Mouse (Mus musculus) yolk sac, embryonic 10.5 days (tissue): ENCODE data around the gene Aurka.

Experiments used
- DNase-seq: peaks from one replicate; pipeline ENCODE4 v3.0.0-alpha.2; 2017; ENCODE audit warnings: low spot score

Gene Aurka

DNA sequence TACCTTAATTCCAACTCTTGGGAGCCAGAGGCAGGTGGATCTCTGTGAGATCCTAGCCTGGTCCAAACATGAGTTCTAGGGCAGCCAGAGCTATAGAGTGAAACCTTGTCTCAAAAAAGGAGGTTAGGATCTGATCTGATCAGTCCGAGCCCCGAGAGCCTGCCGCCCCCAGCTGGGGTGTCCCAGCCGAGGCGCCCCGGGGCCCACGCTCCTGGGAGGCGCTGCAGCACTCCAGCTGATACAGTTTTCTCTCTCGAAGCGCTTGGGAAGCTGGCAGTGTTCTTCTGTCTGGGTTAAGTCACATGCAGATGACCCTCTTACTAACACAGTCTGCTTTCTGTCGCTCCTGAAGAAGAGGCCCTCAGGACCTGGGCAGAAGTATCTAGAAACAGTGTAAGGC lies 11.0 kb upstream of the Aurka start:
- no peak for DNase-seq

DNA sequence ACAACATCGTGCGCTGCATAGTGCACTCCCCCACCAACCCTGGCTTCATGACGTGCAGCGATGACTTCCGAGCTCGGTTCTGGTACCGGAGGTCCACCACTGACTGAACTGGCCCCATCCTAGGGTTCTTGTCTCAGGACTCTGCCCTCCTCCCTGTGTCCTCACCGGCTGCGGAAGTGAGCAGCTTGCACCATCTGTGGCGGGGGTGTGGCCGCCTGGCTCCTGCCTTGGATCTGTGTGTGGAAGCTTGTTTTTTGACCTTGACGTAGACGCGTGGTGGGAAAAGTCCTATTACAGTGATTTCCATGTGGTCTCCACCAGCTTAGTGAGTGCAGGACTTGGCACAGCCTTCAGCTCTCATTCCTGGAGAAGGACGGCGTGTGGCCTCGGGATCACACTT lies 10.2 kb upstream of the Aurka start:
- no peak for DNase-seq

DNA sequence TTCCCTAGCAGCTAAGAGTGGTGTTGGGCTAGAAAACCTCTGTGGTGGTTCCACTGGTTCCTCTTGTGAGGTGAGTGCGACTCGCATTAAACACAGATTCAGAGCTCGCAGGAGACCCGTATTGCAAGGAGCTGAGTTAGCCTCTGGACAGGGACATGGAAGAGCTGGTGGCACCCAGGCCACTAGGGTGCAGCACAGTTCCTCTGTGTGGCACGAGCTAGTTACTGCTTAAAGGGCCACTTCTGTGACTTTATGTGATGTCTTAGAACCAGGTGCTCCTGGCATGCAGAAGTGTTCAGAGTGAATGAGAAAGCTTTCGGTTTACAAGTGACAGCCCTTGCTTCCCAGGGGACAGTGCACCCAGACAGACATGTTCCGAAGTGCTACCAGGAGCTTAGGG lies 8.0 kb upstream of the Aurka start:
- DNase-seq: no peak

DNA sequence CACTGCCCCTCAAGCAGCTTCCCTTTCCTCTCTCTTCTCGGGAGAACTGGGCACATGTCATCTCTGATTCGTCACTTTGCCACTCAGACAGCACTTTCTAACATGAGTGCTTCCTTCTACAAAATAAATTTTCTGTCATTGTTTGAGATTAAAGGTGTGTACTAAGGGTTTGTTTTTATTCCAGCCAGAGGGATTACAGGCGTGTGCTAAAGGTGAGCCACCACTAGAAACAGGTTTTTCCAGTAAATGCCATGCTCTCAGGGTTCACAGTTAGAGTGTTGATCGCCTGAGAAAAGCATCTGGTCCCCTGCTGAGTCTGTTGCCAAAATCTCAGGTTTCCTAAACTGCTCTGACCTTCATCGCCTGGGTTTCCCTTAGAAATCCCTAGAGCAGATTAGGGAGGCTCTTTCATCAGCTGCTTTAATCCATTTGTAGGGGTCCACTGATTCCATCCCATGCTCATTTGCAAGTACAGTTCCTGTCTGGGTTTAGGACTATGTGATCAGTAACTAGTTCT lies 6.7 kb upstream of the Aurka start:
- DNase-seq: no peak

DNA sequence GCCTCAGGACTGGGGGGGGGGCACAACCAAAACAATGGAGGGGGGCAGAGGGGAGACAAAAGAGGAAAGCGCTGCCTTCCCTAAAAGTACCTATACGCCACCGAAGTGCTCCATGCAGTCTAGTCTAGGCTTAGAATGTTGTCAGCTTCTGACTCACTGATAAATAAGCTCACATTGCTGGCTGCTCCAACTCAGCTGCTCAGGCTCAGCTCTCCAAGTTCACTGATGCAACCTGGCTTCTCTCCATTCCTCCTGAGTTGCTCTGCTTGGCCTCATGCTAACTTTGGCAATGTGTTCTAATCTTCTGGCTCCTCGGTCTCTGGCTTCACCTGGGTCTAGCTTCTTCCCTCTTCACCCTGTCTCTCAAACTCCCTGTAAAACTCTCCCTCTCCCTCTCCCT lies 6.2 kb upstream of the Aurka start:
- no peak for DNase-seq

DNA sequence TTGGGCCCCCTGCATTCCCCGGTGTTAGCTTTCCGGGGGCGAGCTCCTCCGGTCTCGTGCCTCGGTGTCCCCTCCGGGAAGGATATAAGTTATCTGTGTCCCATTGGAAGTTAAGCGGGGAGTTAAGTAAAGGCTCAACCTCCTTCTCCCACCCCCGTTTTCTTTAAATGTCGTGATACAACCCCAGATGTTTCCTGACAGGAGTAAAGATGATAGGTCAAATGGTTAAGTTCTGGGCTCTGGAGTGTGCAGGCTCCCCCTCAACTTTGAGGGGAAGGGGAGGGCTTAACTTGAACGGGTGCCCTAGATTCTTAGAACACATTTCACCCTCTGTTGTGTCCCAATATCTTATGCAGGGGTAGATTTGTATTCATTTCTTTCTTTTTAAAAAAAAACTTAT lies 923 bp upstream of the Aurka start:
- no peak for DNase-seq

DNA sequence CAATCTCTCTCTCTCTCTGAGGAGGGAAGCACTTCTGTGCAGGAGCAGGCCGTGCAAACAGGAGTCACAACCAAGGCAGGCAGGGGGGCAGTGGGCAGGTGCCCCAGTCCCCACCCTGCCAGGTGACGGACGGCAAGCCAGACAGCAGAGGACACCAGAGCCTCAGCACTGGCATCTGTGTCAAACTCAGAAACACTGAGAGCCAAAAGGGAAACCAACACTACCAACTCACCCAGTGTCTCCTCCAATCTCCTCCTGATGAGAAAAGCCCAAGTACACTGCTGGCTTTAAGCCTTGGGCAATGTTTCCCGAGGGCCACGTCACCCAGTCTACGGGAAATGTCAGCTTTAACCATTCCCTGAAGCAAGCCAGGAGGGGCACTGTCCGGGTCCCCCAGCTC lies 7.2 kb downstream of the Aurka start:
- DNase-seq: no peak

DNA sequence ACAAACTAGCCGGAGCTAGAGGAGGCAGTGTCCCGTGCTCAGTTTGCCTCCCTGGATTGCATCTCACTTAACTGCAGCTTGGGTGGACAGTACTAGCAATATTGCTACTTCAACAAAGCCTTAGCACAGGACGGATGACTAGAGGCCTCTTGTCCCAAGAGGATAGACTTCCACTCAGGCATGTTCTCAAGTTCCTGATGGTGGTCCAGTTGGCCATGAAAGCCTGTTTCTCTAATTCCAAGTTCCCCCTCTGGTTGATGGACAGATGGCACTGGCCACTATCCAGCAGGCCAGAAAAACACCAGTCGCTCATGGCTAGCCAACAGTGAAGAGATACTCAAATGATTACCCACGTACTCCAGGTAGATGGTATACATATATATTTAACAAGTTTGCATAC lies 14.5 kb downstream of the Aurka start:
- DNase-seq: no peak

DNA sequence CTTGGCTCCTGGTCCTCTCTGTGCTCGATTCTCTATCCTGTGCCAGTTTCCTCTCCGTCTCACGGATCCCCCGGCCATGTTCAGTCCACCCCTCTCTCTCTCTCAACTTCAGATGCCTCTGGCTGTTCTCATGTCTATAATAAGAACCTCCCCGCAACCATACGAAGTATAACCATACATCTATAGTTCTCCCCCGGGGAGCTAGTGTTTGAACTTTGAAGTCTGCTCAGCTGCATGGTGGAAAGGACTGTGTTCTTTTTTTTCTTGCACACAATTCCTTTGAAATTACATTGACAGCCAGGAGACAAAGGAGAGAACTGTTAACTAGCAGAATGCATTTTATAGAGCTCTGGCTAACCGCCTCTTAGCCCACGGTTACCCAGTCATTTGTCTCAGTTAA lies 15.6 kb downstream of the Aurka start:
- DNase-seq: no peak

DNA sequence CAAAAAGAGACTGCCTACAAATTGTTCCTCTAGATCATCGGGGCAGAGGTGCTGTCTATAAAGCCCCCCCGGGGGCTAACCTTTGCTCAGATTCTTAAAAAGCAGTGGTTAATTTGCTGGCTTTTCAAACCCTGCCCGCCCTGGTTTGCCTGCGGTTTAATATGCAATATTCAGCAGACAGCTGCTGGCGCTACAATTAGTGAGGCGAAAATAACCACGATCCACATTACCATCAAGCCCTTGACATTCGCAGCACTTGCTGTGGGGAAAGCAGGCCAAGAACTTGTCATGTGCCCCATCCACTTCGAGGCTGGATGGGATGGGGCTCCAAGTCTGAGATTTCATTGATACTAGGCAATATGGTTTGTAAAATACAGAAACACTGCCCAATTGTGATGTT lies 17.1 kb downstream of the Aurka start:
- no peak for DNase-seq

DNA sequence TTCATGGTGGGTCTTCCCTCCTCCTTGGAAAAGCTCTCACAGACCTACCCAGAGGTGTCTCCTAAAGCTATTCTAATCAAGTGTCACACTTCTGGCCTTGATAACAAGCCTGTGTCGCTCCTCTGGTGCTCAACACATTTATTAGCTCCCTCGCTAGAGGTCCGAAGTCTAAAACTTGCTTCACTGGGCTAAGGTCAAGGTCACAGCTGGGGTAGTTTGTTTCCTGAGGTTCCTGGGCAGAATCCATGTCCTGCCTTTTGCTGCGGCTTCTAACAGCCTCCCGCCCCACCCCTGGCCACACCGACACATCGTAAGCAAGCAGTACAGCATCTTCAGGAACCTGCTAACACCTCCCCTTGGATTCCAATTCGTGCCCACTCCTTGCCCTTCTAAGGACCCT lies 19.6 kb downstream of the Aurka start:
- peak; percentile 50 for DNase-seq

DNA sequence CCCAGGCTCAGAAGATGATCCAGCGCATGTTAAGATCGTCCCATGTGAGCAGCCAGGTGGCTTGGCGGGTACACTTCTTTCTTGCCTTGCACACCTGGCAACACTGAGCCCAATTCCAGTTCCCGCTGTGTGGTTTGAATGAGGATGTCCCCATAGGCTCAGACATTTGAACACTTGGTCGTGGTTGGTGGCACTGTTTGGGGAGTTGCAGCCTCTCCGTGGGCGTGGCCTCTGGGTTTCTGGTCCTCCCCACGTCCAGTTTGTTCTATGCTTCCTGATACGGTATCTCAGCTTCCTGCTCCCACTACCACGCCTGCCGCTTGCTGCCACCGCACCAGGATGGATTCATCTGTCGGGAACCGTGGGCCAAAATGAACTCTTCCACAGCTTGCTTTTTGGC lies 20.6 kb downstream of the Aurka start:
- DNase-seq: peak; percentile 34

DNA sequence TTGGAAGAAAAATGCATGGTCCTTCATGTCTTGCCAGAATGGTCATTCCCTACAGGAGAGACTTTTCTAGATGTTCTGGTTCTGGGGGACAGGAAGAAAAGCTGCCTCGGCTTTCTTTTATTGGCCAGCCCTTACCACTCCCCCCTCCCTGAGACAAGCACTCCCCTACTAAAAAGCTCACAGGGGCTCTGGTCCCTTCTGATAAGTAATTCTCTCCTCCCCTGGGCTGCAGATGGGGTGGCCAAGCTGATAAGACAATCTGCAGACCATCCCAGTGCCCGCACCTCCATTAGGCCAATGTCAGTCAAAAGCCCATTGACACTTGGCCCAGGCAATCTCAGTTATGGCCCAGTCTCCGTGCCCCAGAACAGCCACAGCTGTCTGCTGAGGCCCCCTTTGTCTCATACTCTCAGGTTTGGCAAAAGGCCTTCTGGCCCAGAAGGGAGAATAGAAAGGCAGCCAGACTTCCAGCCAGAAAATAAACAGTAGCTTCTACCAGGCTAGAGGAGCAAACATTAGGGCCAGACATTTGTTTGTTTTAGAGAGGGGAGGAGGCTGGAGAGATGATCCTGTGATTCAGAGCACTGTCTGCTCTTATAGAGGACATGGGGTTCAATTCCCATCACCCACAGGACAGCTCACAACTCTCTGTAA lies 21.9 kb downstream of the Aurka start:
- peak; percentile 60 for DNase-seq

DNA sequence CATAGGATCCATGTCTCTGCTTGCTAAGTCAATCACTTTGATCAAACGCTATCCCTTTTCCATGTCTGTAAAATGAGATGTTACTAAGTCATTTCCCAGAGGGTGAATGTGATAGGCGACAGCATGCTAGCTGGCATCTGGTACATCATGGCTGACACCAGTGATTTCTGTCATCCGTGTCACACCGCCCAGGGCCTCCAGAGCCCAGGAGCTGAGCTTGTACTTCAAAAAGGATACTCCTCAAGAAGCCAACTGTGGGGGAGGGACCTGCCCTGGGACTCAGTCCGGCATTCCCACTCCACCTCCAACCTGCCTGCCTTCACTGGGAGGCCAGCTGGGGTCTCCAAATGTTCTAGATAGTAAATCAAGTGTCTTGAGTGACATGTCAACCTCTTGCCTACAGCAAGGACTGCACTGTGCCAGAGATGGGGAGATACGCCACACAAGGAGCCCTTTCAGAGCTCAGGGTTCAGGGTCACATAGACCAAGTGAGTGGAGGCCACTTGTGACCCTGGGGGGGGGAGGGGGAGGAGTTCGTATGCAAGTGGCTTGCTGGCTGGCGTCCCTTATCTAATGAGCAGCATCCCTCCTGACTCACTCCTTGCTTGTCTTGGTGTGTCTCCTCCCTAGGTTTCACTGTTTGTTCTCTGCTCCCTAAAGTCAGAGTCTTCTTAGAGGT lies 23.3 kb downstream of the Aurka start:
- peak; percentile 83 for DNase-seq

DNA sequence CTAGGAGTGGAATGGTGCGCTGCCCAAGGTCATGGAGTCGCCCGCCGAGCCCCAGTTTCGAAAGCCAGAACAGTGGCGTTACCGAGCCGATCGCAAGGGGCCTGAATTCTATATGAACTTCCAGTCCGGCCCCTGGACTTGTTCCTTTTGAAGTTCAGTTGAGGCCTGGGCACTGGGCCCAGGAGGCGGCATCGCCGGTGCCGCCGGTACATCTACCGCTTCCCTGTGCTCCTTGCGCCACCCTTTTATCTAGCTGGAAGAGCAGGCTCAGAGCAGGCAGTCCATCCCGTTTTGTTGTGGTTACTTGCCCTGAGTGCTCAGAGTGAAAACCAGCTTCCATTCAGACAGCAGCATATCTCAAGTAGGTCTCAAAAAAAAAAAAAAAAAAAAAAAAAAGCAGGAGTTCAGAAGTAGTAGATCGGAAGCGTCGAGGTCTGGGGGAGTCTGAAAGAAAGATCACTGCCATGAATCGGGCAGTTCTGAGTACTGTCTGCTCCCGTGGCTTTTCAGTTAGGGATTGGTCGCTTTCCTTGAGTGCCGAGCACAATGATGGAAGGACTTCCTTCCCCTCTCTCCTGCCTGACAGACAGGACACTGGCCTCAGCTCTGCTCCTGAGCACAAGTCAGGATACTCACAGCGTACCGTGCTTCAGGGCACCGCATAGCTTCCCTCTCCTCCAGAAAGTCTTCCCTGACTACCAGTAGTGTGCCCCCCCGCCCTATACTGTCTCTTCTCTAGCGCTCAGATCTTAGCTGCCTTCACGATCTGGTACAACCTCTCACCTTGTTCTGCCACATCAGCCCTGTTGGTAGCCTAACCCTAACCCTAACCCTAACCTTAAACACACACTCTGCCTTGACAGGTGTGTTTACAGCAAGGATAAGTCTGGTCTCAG lies 24.1 kb downstream of the Aurka start:
- DNase-seq: peak; percentile 45

DNA sequence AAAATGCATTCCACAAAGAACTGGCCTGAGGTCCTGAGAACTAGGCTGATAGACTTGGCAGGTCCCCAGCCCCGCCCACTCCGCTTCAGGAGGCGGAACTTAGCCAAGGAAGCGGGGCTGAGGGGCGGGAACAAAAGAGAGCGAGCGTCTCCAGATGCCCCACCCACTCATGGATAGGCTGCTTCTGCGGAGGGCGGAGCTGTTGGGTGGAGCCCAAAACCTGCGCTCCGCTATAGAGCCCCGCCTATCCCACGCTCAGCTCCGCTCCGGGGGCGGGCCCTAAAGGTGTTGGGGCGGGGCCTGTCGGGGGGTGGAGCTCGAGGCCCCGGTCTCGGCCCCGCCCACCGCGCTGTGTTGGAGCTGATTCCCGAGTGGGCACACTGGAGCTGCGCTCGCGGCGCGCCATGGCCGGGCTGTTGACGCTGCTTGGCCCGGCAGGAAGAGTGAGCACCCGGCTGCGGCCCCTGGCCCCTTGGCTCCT lies 25.0 kb downstream of the Aurka start, which contains the start of gene Fam210b:
TSS of gene Fam210b (plus strand) at position 308 of the 481 bp plus-strand sequence.
- peak; percentile 97 for DNase-seq

DNA sequence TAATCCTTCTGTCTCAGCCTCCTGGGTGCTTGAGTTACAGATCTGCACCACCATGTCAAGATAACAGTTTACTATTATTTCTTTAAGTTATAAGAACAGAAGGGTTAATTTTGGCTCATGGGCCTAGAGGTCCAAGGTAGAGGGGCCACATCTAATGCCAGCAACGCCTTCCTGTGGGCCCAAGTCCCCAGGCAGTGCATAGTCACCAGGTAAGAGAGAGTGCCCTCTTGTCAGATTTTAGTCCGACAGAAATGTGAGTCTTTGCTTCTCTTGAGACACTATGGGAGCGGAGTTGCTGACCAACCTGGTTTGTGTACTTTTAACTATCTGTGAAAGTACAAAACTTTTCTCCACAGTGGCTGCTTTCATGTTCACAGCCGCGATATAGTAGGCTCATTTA lies 25.7 kb downstream of the Aurka start:
- DNase-seq: no peak

DNA sequence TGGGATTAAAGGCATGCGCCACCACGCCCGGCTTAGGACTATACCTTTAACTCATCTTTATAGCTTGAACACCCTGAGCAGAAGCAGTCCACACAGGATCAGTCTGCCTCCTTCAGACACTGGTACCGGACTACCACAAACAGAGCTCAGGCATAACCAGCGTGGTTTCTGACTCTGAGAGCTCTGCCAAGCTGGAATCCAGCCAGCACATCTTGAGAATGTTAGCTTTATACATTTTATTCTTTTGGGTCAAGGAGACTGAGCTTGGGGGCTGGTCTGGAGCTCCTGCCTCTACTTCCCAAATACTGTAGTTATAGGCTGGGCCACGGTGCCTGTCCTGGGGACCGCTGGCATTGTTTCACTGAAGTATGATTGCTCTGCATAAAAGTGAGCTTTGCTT lies 26.6 kb downstream of the Aurka start:
- DNase-seq: no peak

DNA sequence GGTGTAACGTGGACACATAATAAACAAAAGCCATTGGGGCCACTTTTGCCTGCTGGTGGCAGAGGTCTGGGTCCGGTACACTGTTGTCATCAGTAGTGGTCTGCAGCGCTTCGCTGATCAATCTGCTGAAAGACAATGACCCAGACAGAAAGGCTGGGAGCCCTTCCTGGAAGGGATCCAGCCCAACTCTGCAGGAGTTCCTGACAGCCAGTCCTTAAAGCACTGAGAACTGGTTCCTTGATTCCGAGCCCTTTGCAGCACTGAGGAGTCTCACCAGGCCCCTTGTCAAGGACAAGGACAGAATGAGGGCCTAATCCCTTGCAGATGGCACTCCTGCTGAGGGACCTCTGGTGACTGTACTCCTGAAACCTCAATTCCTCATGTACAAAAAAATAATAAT lies 28.7 kb downstream of the Aurka start:
- no peak for DNase-seq

DNA sequence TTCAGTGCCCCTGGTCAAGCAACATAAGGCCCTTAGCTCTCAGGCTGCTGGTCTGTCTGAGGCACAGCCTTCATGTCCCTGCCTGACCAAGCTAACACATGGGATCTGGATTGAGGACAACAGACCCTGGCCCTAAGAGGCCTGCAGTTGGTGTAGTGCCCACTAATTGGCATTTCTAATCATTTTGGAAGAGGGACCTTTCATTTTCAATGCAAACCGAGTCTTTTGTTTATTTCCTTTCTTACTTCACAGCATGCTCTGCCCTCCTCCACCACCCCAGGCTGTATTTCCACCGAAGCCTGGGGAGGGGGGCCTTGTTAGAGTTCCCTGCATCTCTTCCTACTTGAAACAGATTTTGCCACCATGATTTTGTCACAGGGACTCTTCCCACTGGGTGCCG lies 29.4 kb downstream of the Aurka start:
- DNase-seq: no peak

DNA sequence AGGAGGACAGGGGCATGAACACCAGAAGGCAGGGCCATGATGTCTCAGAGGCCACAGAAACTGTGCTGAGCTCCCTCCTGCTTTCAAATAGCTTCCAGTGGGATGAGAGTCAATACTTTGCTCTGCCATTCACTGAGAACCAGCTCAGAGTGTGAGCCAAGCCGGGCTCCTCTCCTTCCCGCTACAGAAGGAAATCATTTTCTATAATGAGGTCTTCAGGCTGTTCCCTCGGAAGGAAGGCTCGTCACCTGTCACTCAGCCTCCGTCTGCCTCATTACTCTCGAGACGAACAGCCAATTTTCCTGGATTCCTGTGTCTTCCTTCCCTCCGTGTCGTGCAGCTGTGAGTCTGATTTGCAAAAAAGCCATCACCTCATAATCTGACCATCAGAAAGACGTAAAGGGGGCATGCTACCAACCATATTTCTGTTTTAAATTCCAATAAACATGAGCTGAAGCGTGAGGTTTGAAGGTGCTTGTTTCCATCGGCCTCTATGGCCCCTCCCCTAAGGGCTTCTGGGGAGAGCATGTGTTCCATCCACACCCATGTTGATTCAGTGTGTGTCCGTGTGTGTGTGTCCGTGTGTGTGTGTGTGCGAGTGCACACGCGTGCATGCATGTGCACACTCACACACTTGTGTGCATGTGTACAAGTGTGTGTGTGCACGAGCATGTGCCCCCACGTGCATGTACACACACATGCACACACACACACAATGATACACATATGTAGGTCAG lies 32.0 kb downstream of the Aurka start:
- no peak for DNase-seq

DNA sequence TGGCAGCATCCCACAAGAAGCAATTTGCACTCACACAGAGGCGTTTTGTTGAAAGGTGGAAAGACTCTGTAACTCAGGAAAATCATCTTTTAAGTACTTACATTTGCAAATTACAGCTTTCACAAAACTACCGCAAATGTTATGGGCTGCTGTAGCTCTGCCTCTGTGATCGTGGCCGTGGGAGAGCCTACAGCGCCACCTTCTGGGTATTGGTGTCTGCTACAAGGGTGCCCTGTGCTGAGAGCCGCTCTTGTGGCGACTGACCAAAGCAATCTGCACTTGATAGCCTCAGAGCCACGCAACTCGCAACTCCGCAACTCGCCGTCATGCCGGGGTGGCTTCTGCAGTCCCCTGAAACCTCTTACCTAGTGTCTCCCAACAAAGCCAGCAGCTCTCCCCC lies 41.2 kb downstream of the Aurka start:
- DNase-seq: peak; percentile 64
